Mouse (Mus musculus): ENCODE data around the gene Top3a.
"Not testable (repeated sequence)": the region's sequence is repeated elsewhere in the genome, so short reads cannot be mapped to it uniquely, and the experiment has no call there.

Gene Top3a

GRCm38 (mm10) chr11:60776829-60777740 lies at the start of gene Top3a, which contains the start of gene Smcr8:
Gene Top3a, minus strand, starts transcription at chr11:60777365.
Gene Smcr8, plus strand, starts transcription at chr11:60777524.
- DNase-seq (ENCODE audit: low spot score), result peak; percentile 93

DNA sequence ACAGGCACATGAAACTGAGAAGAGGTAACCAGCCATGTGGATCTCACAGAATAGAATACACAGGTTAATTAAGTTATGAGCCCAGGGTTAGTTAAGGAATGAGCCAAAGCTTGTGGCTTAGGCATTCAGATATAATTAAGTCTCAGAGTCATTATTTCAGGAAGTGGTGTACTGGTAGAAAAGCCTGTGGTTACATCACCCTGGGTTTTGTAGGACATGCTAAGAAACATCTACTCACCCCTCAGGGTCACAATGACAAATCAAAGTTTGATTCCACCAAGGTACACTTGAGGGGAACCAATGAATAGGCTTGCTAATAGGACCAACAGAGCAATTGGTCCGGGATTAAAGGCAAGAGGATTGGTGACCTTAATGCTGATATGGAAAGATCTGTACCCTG lies 49.5 kb upstream of the Top3a start:
- no peak for DNase-seq (ENCODE audit: low spot score)

DNA sequence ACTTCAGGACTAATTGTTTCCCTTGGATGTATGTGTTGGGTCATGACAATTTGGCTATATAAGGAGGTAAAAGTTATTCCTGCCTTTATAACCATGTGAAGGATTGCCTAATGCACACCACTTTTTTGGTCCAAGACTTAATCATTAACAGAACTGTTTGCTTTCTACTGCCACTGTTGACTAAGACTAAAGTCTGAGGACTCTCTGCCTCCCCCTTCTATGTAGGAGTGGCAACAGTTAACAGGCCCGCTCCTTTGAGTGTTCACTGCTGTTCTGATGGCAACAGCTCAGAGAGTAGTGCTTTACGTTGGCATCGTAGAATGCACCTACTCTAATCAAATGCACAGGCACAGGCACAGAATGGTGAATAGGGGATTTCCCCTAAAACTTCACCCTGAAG lies 48.0 kb upstream of the Top3a start:
- DNase-seq (ENCODE audit: low spot score), result peak; percentile 64

DNA sequence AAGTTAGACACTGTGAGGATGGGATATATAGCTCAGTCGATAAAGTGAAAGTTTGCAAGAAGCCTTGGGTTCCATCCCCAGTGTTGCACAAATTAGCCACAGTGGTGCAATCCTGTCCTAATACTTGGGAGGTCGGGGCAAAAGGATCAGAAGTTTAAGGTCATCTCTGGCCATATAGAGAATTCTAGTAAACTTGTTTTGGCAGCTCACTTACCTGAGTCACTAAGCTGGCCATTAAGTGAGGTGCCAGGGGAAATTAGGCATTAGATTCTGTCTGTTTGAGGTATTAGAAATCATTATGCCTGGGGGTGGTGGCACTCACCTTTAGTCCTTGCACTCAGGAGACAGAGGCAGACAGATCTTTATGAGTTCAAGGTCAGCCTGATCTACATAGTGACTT lies 46.6 kb upstream of the Top3a start:
- no peak for DNase-seq (ENCODE audit: low spot score)

DNA sequence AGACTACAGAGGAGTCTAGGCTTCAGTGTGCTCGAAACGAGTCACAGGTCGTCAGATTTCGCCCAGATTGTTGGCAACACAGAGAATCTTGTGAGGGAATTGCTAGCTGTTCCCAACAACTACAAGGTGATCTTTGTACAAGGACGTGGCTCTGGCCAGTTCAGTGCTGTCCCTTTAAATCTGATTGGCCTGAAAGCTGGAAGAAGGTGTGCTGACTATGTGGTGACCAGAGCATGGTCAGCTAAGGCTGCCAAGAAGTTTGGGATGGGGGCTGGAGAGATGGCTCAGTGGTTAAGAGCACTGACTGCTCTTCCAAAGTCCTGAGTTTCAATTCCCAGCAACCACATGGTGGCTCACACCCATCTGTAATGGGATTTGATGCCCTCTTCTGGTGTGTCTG lies 39.2 kb upstream of the Top3a start:
- no peak for DNase-seq (ENCODE audit: low spot score)

- DNase-seq (ENCODE audit: low spot score), result not testable (repeated sequence)
Observed at GRCm38 (mm10) chr11:60811618-60812017, 34.5 kb upstream of the Top3a start, which contains the start of gene Shmt1. Gene Shmt1, minus strand, starts transcription at chr11:60811718.

GRCm38 (mm10) chr11:60811054-60811460 lies 33.9 kb upstream of the Top3a start:
- peak; percentile 99 for DNase-seq (ENCODE audit: low spot score)

GRCm38 (mm10) chr11:60810046-60810965 lies 33.1 kb upstream of the Top3a start:
- peak; percentile 44 for DNase-seq (ENCODE audit: low spot score)

DNA sequence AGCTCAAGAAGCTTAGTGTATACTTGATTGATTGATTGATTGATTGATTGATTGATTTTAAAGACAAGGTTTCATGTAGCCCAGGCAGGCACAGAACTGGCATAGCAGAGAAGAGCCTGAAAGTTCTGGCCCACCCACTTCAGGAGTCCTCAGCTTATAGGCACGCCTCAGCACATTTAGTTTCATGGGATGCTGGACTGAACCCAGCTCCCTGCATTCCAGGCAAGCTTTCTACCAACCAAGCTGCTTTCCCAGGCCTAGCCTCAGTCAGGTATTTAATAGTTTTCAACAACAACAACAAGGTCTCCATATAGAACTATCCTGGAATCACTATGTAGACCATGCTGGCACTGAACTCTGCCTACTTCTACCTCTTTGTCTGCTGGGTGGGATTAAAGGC lies 32.4 kb upstream of the Top3a start:
- no peak for DNase-seq (ENCODE audit: low spot score)

DNA sequence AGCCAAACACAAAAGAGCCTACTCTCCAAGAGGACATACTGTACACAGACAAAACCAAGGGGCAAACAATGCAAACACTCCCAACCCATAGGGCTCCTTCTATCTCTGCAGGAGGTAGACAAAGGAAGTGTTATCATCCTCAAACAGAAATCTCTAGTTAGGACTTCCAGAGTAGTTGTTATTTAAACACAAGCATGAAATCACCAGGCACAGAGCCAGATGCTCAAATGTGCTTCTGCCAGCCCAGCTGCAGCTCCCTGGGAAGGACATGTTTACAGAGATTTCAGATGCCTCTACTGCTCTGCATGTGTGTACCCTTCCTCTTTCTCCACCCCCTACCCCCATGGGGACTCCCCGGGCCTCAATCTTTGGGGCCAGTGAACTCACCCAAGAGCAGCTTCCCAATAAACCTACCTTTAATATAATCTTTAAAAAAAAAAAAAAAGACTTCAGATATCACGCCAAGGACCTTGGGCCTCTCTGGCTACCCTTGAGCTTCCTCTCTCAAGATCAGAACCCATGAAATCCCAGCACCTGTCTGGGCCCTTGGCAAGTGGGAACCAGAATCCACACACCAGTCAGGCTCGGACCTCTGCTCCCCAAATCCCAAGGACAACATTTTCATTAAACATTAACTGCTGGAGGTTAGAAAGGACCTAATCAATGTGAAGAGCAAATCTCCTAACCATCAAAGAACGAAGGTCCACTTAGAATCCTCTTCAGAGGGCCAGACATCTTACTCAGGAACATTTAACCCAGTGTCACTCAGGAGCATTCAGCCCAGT lies 31.3 kb upstream of the Top3a start:
- peak; percentile 55 for DNase-seq (ENCODE audit: low spot score)

DNA sequence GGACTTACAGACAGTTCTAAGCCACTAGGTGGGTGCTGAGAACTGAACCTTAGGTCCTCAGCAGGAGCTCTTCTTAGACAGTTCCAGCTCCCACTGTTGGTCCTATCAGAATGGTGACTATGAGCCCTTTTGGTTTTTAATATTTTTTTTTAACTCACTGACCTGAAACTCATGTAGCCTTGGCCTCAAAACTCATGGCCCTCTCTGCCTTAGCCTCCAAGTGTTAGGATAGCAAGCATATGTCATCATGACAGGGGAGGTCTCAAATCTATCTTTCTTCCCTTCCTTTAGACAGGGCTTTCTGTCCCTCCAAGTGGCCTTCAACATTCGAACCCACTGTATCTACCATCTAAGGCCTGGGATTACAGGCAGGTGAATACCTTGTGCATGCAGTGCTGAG lies 23.7 kb upstream of the Top3a start:
- DNase-seq (ENCODE audit: low spot score), result no peak

DNA sequence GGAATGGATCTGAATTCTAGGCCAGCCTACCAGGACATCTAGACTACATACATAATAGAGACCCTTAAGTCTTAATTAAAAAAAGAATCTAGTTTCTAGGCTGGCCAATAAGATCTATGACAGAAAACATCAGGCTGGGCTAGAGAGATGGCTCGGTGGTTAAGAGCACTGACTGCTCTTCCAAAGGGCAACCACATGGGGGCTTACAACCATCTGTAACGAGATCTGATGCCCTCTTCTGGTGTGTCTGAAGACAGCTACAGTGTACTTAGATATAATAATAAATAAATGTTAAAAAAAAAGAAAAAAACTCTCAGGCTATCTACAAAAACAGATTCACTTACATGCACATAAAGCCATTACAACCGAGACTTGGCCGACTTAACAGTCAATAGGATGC lies 22.8 kb upstream of the Top3a start:
- no peak for DNase-seq (ENCODE audit: low spot score)

GRCm38 (mm10) chr11:60796342-60796741 lies 19.2 kb upstream of the Top3a start:
- no peak for DNase-seq (ENCODE audit: low spot score)

GRCm38 (mm10) chr11:60790472-60790871 lies 13.3 kb upstream of the Top3a start:
- DNase-seq (ENCODE audit: low spot score), result no peak

GRCm38 (mm10) chr11:60787595-60787994 lies 10.4 kb upstream of the Top3a start:
- no peak for DNase-seq (ENCODE audit: low spot score)

- no peak for DNase-seq (ENCODE audit: low spot score)
Observed at GRCm38 (mm10) chr11:60784179-60784922, 7.2 kb upstream of the Top3a start.

DNA sequence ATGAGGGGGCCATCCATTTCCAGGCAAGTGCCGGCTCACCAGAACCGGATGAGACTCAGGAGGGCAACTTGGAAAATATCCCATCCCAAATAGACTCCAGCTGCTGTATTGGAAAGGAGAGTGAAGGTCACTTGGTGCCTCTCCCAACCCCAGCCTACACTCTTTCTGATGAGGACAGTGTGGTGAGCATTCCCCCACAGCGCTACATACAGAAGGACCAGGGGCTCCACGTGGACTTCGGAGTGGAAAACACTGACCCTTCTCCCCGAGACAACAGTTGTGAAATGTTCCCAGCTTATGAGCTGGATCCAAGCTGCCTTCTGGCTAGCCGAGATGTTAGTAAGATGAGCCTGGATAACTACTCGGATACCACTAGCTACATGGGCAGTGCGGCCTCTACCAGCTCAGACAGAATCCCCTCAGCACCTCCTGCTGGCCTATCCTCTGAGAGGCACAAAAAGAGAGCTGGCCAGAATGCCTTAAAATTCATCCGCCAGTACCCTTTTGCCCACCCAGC lies 2.6 kb upstream of the Top3a start:
- no peak for DNase-seq (ENCODE audit: low spot score)

DNA sequence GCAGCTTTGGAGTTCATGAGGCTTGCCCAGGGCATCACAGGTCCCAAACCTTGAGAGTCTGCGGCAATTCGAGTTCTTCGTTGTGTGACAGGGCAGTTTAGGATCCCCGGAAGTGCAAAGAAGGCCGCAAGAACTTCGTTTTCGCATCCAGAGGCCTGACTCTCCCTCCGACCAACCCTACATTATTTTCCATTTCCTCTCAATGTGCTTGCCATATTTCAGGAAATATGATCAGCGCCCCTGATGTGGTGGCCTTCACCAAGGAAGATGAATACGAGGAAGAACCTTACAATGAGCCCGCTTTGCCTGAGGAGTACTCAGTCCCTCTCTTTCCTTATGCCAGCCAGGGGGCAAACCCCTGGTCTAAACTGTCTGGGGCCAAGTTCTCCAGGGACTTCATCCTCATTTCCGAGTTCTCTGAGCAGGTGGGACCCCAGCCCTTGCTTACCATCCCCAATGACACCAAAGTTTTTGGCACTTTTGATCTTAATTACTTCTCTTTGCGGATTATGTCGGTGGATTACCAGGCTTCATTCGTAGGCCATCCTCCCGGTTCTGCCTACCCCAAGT lies 721 bp upstream of the Top3a start:
- DNase-seq (ENCODE audit: low spot score), result no peak

- DNase-seq (ENCODE audit: low spot score), result no peak
Observed at GRCm38 (mm10) chr11:60776107-60776828, 897 bp downstream of the Top3a start.

DNA sequence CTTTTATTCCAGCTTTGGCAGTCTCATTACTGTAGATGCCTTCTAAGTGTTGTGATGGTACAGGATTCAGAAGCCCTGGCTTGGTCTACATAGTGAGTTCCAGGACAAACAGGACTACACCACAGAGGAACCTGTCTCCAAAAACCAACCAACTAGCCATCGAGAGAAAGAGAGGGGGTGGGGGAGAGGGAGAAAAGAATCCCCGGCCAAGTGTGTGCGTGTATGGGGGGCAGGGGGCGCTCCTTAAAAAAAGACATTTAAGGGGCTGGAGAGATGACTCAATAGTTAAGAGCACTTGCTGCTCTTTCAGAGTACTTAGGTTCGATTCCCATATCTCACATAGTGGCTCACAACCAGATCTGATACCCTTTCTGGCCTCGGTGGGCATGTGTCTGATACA lies 1.6 kb downstream of the Top3a start:
- DNase-seq (ENCODE audit: low spot score), result no peak

Data from yolk sac, embryonic 10.5 days (tissue).